In the genomic region with DNA sequence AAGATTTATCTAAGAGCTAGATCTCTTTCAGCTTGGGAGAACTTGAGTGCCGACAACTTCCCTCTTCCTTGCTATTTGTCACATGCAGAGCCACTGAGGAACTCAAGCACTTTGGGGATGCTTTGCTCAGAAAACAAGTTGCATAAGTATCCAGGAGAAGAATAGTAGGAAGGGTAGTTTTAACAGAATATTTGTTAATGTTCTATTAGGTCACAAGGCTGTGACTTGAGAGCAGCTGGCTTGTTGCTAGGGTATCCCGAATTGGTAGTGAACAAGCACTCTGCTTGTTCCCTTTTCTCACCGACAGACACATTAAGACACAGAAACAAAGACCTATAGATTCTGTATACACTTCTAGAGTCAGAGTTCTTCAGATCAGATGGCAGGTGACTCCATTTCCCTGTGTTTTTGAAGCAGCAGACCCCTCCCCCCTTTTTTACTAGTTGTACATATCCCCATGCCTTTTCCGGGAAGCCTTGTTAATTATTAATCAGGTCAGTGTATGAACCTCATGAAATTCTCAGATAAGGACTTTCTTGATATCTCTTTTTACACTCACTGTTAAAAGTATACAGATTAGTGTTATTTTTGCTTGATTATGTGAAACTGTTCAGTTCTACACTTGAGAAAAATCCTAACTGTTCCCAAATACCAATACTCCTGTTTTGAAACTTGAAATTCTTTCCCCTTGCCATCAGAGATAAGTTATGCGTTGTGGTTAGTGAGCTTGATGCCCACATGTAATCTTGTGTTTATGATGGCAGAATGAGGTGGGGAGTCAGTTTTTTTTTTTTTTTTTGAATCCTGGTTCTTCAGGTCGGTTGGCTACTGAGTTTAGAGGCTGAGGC, we compare ENCODE assay signal across 18 mouse cellular contexts. TPM values are rescaled to one million over a fixed set of nuclear protein-coding genes. Genes with fewer than 3 reads are reported as not detected.
DNase-seq lines count a peak whose midpoint lies in the region; ATAC-seq and TF ChIP-seq lines count a peak whose summit lies in the region.
"Had no signal": no experiment of that assay in that cellular context is flagged by ENCODE, and none has a peak within 500 bp of the region (broad histone marks: within the 10 kb centered on the region; RNA-seq: fewer than 3 reads in every experiment).

No protein-coding gene starts in this region.

- no peaks in the 10 kb centered on the region for H3K27me3 ChIP-seq in kidney, embryonic 14.5 days (ENCODE audit: control insufficient read depth, insufficient read depth, low read length)
- no peaks in the 10 kb centered on the region for H3K27me3 ChIP-seq in intestine, embryonic 16.5 days (replicated peaks; ENCODE audit: control insufficient read depth, insufficient read depth, low read length)
- no peaks in the 10 kb centered on the region for H3K27me3 ChIP-seq in liver, embryonic 14.5 days (ENCODE audit: control insufficient read depth, insufficient read depth, low read length)
- no peaks in the 10 kb centered on the region for H3K27me3 ChIP-seq in stomach, embryonic 15.5 days (replicated peaks)
- H3K27me3 ChIP-seq in midbrain, embryonic 10.5 days (ENCODE audit: low read depth, poor library complexity, severe bottlenecking): no peaks in the 10 kb centered on the region
- H3K27me3 ChIP-seq: neural tube, embryonic 12.5 days had no signal

- no peak overlapping the region for H3K9ac ChIP-seq in kidney, embryonic 14.5 days (ENCODE audit: low read depth, low read length)
- no peak overlapping the region for H3K9ac ChIP-seq in intestine, embryonic 16.5 days (ENCODE audit: low read depth, low read length)
- H3K9ac ChIP-seq in liver, embryonic 14.5 days (replicated peaks): no peak overlapping the region
- H3K9ac ChIP-seq in stomach, embryonic 15.5 days: no peak overlapping the region
- H3K9ac ChIP-seq: forebrain, postnatal 0 days; neural tube, embryonic 12.5 days had no signal

- H3K4me3 ChIP-seq in kidney, embryonic 14.5 days (ENCODE audit: low read length): no peak overlapping the region
- H3K4me3 ChIP-seq in intestine, embryonic 16.5 days (ENCODE audit: low read length): no peak overlapping the region
- no peak overlapping the region for H3K4me3 ChIP-seq in liver, embryonic 14.5 days (ENCODE audit: insufficient read depth in 1 of 2, low read depth in 2 of 2, low read length in 2 of 2)
- H3K4me3 ChIP-seq in stomach, embryonic 15.5 days (replicated peaks): no peak overlapping the region
- no peak overlapping the region for H3K4me3 ChIP-seq in midbrain, embryonic 10.5 days
- H3K4me3 ChIP-seq: heart, embryonic 10.5 days; neural tube, embryonic 12.5 days had no signal

- 0 out of 2 replicates have a peak overlapping the region, but pooled peaks have one; percentile 9 for H3K4me2 ChIP-seq in kidney, embryonic 14.5 days (replicated peaks; ENCODE audit: low read depth, low read length)
- H3K4me2 ChIP-seq in intestine, embryonic 16.5 days (ENCODE audit: low read depth, low read length): peak overlapping the region; percentile 35
- peak overlapping the region; percentile 22; the same call in 1 of the 2 replicates for H3K4me2 ChIP-seq in liver, embryonic 14.5 days (ENCODE audit: low read depth)
- peak overlapping the region; percentile 19; the same call in 1 of the 2 replicates for H3K4me2 ChIP-seq in stomach, embryonic 15.5 days
- H3K4me2 ChIP-seq: neural tube, embryonic 12.5 days had no signal

- no peaks in the 10 kb centered on the region for H3K9me3 ChIP-seq in kidney, embryonic 14.5 days (ENCODE audit: control insufficient read depth, low read length)
- H3K9me3 ChIP-seq in intestine, embryonic 16.5 days (ENCODE audit: control insufficient read depth, low read length): no peaks in the 10 kb centered on the region
- H3K9me3 ChIP-seq in liver, embryonic 14.5 days (ENCODE audit: control insufficient read depth, low read length): no peaks in the 10 kb centered on the region
- no peaks in the 10 kb centered on the region for H3K9me3 ChIP-seq in stomach, embryonic 15.5 days
- no peaks in the 10 kb centered on the region for H3K9me3 ChIP-seq in midbrain, embryonic 10.5 days (replicated peaks)
- H3K9me3 ChIP-seq: heart, embryonic 10.5 days; neural tube, embryonic 12.5 days had no signal

- peak overlapping the region; percentile 15; the same call in 1 of the 2 replicates for H3K27ac ChIP-seq in kidney, embryonic 14.5 days (ENCODE audit: low read depth, low read length)
- H3K27ac ChIP-seq in intestine, embryonic 16.5 days (ENCODE audit: low read length): peak overlapping the region; percentile 77
- H3K27ac ChIP-seq in liver, embryonic 14.5 days: no peak overlapping the region
- H3K27ac ChIP-seq in stomach, embryonic 15.5 days: peak overlapping the region; percentile 59; the same call in 1 of the 2 replicates
- no peak overlapping the region for H3K27ac ChIP-seq in midbrain, embryonic 10.5 days (replicated peaks)
- H3K27ac ChIP-seq: heart, embryonic 10.5 days; hindbrain, postnatal 0 days; macrophage; neural tube, embryonic 12.5 days had no signal

- H3K4me1 ChIP-seq in kidney, embryonic 14.5 days (ENCODE audit: control insufficient read depth, insufficient read depth, low read length): no peaks in the 10 kb centered on the region
- peaks cover 3% of the 10 kb centered on the region; the same call in 1 of the 2 replicates for H3K4me1 ChIP-seq in intestine, embryonic 16.5 days (ENCODE audit: control insufficient read depth, insufficient read depth, low read length)
- peaks cover 0 to 6% of the 10 kb centered on the region in 2 experiments for H3K4me1 ChIP-seq in liver, embryonic 14.5 days (replicated peaks; ENCODE audit: control insufficient read depth in 2 of 2, insufficient read depth in 2 of 2, low read length in 1 of 2)
- H3K4me1 ChIP-seq in stomach, embryonic 15.5 days: no peaks in the 10 kb centered on the region
- H3K4me1 ChIP-seq in midbrain, embryonic 10.5 days: no peaks in the 10 kb centered on the region
- H3K4me1 ChIP-seq: heart, embryonic 10.5 days; neural tube, embryonic 12.5 days had no signal

- TF ChIP-seq CTCF in liver, embryonic 14.5 days (IDR thresholded peaks at IDR 0.05; ENCODE audit: low read depth): no peak

- WGBS in kidney, embryonic 14.5 days: 67% methylated on average over 6 of the region's 6 CpGs
- 49% methylated on average over 6 of the region's 6 CpGs for WGBS in intestine, embryonic 16.5 days
- WGBS in liver, embryonic 14.5 days (ENCODE audit: insufficient replicate concordance): 20% methylated on average over 6 of the region's 6 CpGs
- WGBS in stomach, embryonic 15.5 days: 40% methylated on average over 6 of the region's 6 CpGs
- WGBS in midbrain, embryonic 10.5 days: 88% methylated on average over 6 of the region's 6 CpGs

- DNase-seq in kidney, postnatal 4 days: no peak
- DNase-seq in liver, embryonic 14.5 days (ENCODE audit: low read depth in 3 of 3, low spot score in 3 of 3): peak in 1 of 3 experiments; percentile 10
- DNase-seq in cerebellum, postnatal 10 days: no peak
- no peak for DNase-seq in midbrain, embryonic 10.5 days (ENCODE audit: low spot score)
- DNase-seq in layer of hippocampus, postnatal 14 days (ENCODE audit: low spot score in 2 of 2): no peak
- DNase-seq: B cell, adult 2 months; cerebellum, postnatal 36 days; forebrain, postnatal 0 days; gastrocnemius, postnatal 10 days; heart, postnatal 4 days; lung, adult 18-20 months had no signal

- TF ChIP-seq EP300 in liver, embryonic 14.5 days (IDR thresholded peaks at IDR 0.05; ENCODE audit: low read depth): no peak

- peak; percentile 64; the same call in 1 of the 2 replicates for ATAC-seq in kidney, embryonic 14.5 days (ENCODE audit: low FRiP score, low TSS enrichment)
- peak; percentile 85 for ATAC-seq in intestine, embryonic 16.5 days
- peak; percentile 56; the same call in 1 of the 2 replicates for ATAC-seq in liver, embryonic 14.5 days (ENCODE audit: insufficient read depth)
- peak; percentile 74 for ATAC-seq in stomach, embryonic 15.5 days (ENCODE audit: insufficient read depth, low FRiP score, low read depth)
- ATAC-seq: forebrain, postnatal 0 days; hindbrain, postnatal 0 days had no signal

- no peaks in the 10 kb centered on the region for H3K36me3 ChIP-seq in kidney, embryonic 14.5 days (ENCODE audit: control insufficient read depth, insufficient read depth, low read length)
- H3K36me3 ChIP-seq in intestine, embryonic 16.5 days (ENCODE audit: control insufficient read depth, insufficient read depth, low read length): no peaks in the 10 kb centered on the region
- no peaks in the 10 kb centered on the region for H3K36me3 ChIP-seq in liver, embryonic 14.5 days (replicated peaks; ENCODE audit: control insufficient read depth, insufficient read depth, low read depth)
- H3K36me3 ChIP-seq in stomach, embryonic 15.5 days: no peaks in the 10 kb centered on the region
- H3K36me3 ChIP-seq in midbrain, embryonic 10.5 days: no peaks in the 10 kb centered on the region
- H3K36me3 ChIP-seq: heart, embryonic 10.5 days; neural tube, embryonic 12.5 days had no signal

RNA-seq across cellular contexts. Expression of a gene that starts 58.7 kb away (rescaled TPM):
- 34.5 and 34.6 TPM in 2 replicates for polyA plus RNA-seq in kidney, embryonic 14.5 days (2014; fragmentation: Nextera tagmentation; extraction: Ambion mirVana)
- 6.4 and 7.8 TPM in 2 replicates for polyA plus RNA-seq in intestine, embryonic 16.5 days (2015; fragmentation: Nextera tagmentation; extraction: Ambion mirVana)
- polyA plus RNA-seq in liver, embryonic 14.5 days (2012; rRNA removed): 0.43 and 0.56 TPM in 2 replicates
- polyA plus RNA-seq in liver, embryonic 14.5 days (2014; fragmentation: Nextera tagmentation; extraction: Ambion mirVana): 1.7 and 3.0 TPM in 2 replicates
- 15.9 and 16.4 TPM in 2 replicates for polyA plus RNA-seq in stomach, embryonic 15.5 days (2015; fragmentation: Nextera tagmentation; extraction: Ambion mirVana)
- polyA plus RNA-seq in midbrain, embryonic 10.5 days (2016; fragmentation: Nextera tagmentation; extraction: Ambion mirVana): 4.8 and 6.1 TPM in 2 replicates
- 100 to 1,000 TPM; 123 to 129 TPM for total RNA-seq in layer of hippocampus, postnatal 14 days (2021)

Comparison
In these comparisons a context has a peak if more than half of its experiments do, and no peak if none do; other contexts are left out.
1. H3K27ac ChIP-seq: peak in kidney, embryonic 14.5 days (single experiment), intestine, embryonic 16.5 days (single experiment) and stomach, embryonic 15.5 days (single experiment); none in liver, embryonic 14.5 days (single experiment) and midbrain, embryonic 10.5 days (single experiment).
2. Peak in every context shown above with its lines, with median percentiles within 50 percentile points of each other: ATAC-seq and H3K4me2 ChIP-seq.